ENCODE assay signal across 11 mouse cellular contexts in the genomic region with DNA sequence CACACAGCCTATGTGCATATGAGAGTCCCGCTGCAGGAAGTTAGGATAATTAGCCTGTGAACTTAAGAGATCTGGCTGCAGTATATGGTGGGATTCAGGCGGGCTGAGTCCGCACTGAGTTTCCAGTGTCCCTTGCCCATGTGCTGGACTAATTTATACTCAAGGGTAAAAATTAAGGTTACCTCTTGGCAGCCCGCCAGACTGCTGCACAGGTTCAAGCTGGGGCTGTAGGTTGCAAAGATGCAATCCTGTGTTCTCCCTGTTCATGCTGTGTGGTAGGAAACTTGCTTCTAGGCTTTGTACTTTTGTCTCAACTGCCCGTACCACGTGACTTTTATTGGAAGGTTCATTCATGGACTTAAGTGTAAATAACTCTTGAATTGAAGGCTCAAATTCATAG. TPM values are rescaled to one million over a fixed set of nuclear protein-coding genes. Genes with fewer than 3 reads are reported as not detected.
DNase-seq lines count a peak whose midpoint lies in the region; ATAC-seq lines count a peak whose summit lies in the region.
"Had no signal": no experiment of that assay in that cellular context is flagged by ENCODE, and none has a peak within 500 bp of the region (broad histone marks: within the 10 kb centered on the region; RNA-seq: fewer than 3 reads in every experiment).

No protein-coding gene starts in this region.

- DNase-seq in ovary, postnatal 36 days (ENCODE audit: low spot score): peak; percentile 12
- DNase-seq in ovary, postnatal 14 days (ENCODE audit: low spot score): no peak
- DNase-seq in left cerebral cortex, postnatal 14 days (ENCODE audit: low spot score in 2 of 2): no peak
- DNase-seq in lung, postnatal 14 days: no peak
- DNase-seq: B cell, adult 2 months; cerebellum, adult 9-11 months; lung, adult 2 months had no signal

- no peaks in the 10 kb centered on the region for H3K36me3 ChIP-seq in forebrain, embryonic 12.5 days (replicated peaks)
- H3K36me3 ChIP-seq in forebrain, embryonic 15.5 days: no peaks in the 10 kb centered on the region
- H3K36me3 ChIP-seq in kidney, embryonic 14.5 days (ENCODE audit: control insufficient read depth, insufficient read depth, low read length): no peaks in the 10 kb centered on the region
- no peaks in the 10 kb centered on the region for H3K36me3 ChIP-seq in stomach, embryonic 15.5 days

- H3K9me3 ChIP-seq in forebrain, embryonic 12.5 days: no peaks in the 10 kb centered on the region
- H3K9me3 ChIP-seq in forebrain, embryonic 15.5 days: no peaks in the 10 kb centered on the region
- no peaks in the 10 kb centered on the region for H3K9me3 ChIP-seq in kidney, embryonic 14.5 days (ENCODE audit: control insufficient read depth, low read length)
- no peaks in the 10 kb centered on the region for H3K9me3 ChIP-seq in stomach, embryonic 15.5 days

- peaks cover 10% of the 10 kb centered on the region for H3K4me1 ChIP-seq in forebrain, embryonic 12.5 days
- H3K4me1 ChIP-seq in forebrain, embryonic 15.5 days: peaks cover 15% of the 10 kb centered on the region
- 0 out of 2 replicates have a peak, but pooled peaks cover 3% of the 10 kb centered on the region for H3K4me1 ChIP-seq in kidney, embryonic 14.5 days (ENCODE audit: control insufficient read depth, insufficient read depth, low read length)
- 0 out of 2 replicates have a peak, but pooled peaks cover 6% of the 10 kb centered on the region for H3K4me1 ChIP-seq in stomach, embryonic 15.5 days

- peak; percentile 33; the same call in 1 of the 2 replicates for ATAC-seq in forebrain, embryonic 12.5 days (ENCODE audit: low FRiP score)
- ATAC-seq in forebrain, embryonic 15.5 days (replicated peaks): no peak
- ATAC-seq in kidney, embryonic 14.5 days (ENCODE audit: low FRiP score, low TSS enrichment): peak; percentile 64
- peak; percentile 27; the same call in 1 of the 2 replicates for ATAC-seq in stomach, embryonic 15.5 days (ENCODE audit: insufficient read depth, low FRiP score, low read depth)

- WGBS in forebrain, embryonic 12.5 days: 73% methylated on average over 6 of the region's 6 CpGs
- 52% methylated on average over 6 of the region's 6 CpGs for WGBS in forebrain, embryonic 15.5 days
- 44% methylated on average over 6 of the region's 6 CpGs for WGBS in kidney, embryonic 14.5 days
- WGBS in stomach, embryonic 15.5 days: 54% methylated on average over 6 of the region's 6 CpGs

- H3K27me3 ChIP-seq in forebrain, embryonic 12.5 days: no peaks in the 10 kb centered on the region
- no peaks in the 10 kb centered on the region for H3K27me3 ChIP-seq in forebrain, embryonic 15.5 days
- H3K27me3 ChIP-seq in kidney, embryonic 14.5 days (ENCODE audit: control insufficient read depth, insufficient read depth, low read length): no peaks in the 10 kb centered on the region
- no peaks in the 10 kb centered on the region for H3K27me3 ChIP-seq in stomach, embryonic 15.5 days (replicated peaks)

- intact Hi-C loops in left cerebral cortex, postnatal 14 days (cut with DNase I): no loop called here

- no peak overlapping the region for H3K9ac ChIP-seq in forebrain, embryonic 12.5 days
- H3K9ac ChIP-seq in forebrain, embryonic 15.5 days (replicated peaks): no peak overlapping the region
- no peak overlapping the region for H3K9ac ChIP-seq in kidney, embryonic 14.5 days (ENCODE audit: low read depth, low read length)
- no peak overlapping the region for H3K9ac ChIP-seq in stomach, embryonic 15.5 days

- H3K4me2 ChIP-seq in forebrain, embryonic 12.5 days: no peak overlapping the region
- H3K4me2 ChIP-seq in forebrain, embryonic 15.5 days (replicated peaks): no peak overlapping the region
- H3K4me2 ChIP-seq in kidney, embryonic 14.5 days (replicated peaks; ENCODE audit: low read depth, low read length): no peak overlapping the region
- no peak overlapping the region for H3K4me2 ChIP-seq in stomach, embryonic 15.5 days

- H3K27ac ChIP-seq in forebrain, embryonic 12.5 days: 0 out of 2 replicates have a peak overlapping the region, but pooled peaks have one; percentile 0
- no peak overlapping the region; the same call in 1 of the 2 replicates for H3K27ac ChIP-seq in forebrain, embryonic 15.5 days (replicated peaks)
- no peak overlapping the region; the same call in 1 of the 2 replicates for H3K27ac ChIP-seq in kidney, embryonic 14.5 days (ENCODE audit: low read depth, low read length)
- H3K27ac ChIP-seq in stomach, embryonic 15.5 days: peak overlapping the region; percentile 11; the same call in 1 of the 2 replicates

- no peak overlapping the region for H3K4me3 ChIP-seq in forebrain, embryonic 12.5 days (replicated peaks)
- no peak overlapping the region for H3K4me3 ChIP-seq in forebrain, embryonic 15.5 days
- no peak overlapping the region for H3K4me3 ChIP-seq in kidney, embryonic 14.5 days (ENCODE audit: low read length)
- no peak overlapping the region for H3K4me3 ChIP-seq in stomach, embryonic 15.5 days (replicated peaks)

RNA-seq across cellular contexts. Expression of gene Gm10260, which starts 3.0 kb away (rescaled TPM):
- 2.4 and 3.0 TPM in 2 replicates for polyA plus RNA-seq in forebrain, embryonic 12.5 days (2016; fragmentation: Nextera tagmentation; extraction: Ambion mirVana)
- polyA plus RNA-seq in forebrain, embryonic 15.5 days (2015; fragmentation: Nextera tagmentation; extraction: Ambion mirVana): 0.59 and 4.8 TPM in 2 replicates
- polyA plus RNA-seq in kidney, embryonic 14.5 days (2014; fragmentation: Nextera tagmentation; extraction: Ambion mirVana): 9.0 and 10.0 TPM in 2 replicates
- 6.5 and 32.9 TPM in 2 replicates for polyA plus RNA-seq in stomach, embryonic 15.5 days (2015; fragmentation: Nextera tagmentation; extraction: Ambion mirVana)
- total RNA-seq in left cerebral cortex, postnatal 14 days (2021): 10 to 100 TPM; 86.2 to 87.9 TPM

Comparison
In these comparisons a context has a peak if more than half of its experiments do, and no peak if none do; other contexts are left out.
1. H3K27ac ChIP-seq: peak in forebrain, embryonic 12.5 days (single experiment) and stomach, embryonic 15.5 days (single experiment); none in forebrain, embryonic 15.5 days (single experiment) and kidney, embryonic 14.5 days (single experiment).